Mouse (Mus musculus): ENCODE measurements around the gene Ric1. TPM values are rescaled to one million over a fixed set of nuclear protein-coding genes. Genes with fewer than 3 reads are reported as not detected.

The Ric1 gene
- polyA plus RNA-seq, 1 experiment from 2014 or later = 18.4 TPM

DNA sequence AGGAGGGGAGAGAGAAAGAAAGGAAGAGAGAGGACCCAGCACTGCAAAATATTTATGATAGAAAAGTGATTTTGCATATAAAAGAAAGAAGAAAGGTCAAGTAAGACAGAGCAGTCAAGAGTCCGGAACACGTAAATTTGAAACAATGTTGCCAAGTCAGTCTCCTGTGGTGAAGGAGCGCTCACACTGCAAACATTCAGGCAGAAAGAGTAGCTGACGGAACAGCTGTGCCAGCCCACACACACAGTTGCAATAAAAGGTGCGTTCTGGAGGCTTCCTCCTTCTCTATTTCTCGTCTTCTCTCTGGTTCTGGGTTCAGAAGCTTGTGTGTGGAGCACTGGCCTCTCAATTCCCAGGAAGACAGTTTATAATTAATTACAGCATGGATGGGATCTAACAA is 133.1 kb downstream of the Ric1 start:
- no peaks in the 10 kb centered on the region for H3K27me3 ChIP-seq (ENCODE audit: control insufficient read depth, insufficient read depth, low read length)
- 32% methylated on average over 6 of the region's 6 CpGs for WGBS
- H3K9ac ChIP-seq (ENCODE audit: low read depth, low read length) = no peak overlapping the region
- H3K36me3 ChIP-seq (ENCODE audit: control insufficient read depth, insufficient read depth, low read length) = no peaks in the 10 kb centered on the region
- no peaks in the 10 kb centered on the region for H3K9me3 ChIP-seq (ENCODE audit: control insufficient read depth, low read length)
- no peak for ATAC-seq (ENCODE audit: low FRiP score)
- DNase-seq (ENCODE audit: low spot score) = peak; percentile 6
- no peaks in the 10 kb centered on the region for H3K4me1 ChIP-seq (replicated peaks; ENCODE audit: control insufficient read depth, insufficient read depth, low read length)
- no peak overlapping the region for H3K4me3 ChIP-seq (ENCODE audit: low read depth, low read length)
- H3K4me2 ChIP-seq (replicated peaks; ENCODE audit: low read depth, low read length) = no peak overlapping the region
- no peak overlapping the region for H3K27ac ChIP-seq (ENCODE audit: low read depth, low read length)

DNA sequence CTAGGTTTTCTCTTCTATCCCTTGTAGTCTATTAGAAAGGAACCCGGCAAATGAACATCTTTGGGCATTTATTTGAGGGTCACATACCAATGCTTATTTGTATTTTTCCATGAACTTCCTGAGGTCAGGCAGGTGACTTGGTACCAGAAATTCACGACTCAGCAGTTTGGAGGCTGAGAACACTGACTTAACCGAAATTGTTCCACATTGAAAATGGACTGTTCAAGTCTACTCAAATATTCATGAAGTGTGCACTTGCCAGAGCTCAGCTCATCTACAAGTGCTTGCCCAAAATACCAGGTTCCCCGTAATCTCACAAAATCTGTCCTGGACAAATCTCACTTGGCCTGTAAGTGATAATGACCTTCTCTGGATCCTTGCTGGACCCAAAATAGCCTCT is 133.9 kb downstream of the Ric1 start:
- no peak for DNase-seq (ENCODE audit: low spot score)
- WGBS = 85% methylated on average over 4 of the region's 4 CpGs
- Histone ChIP-seq H3K9me3 (ENCODE audit: control insufficient read depth, low read length) (no peaks in the 10 kb centered on the region), H3K27me3 (ENCODE audit: control insufficient read depth, insufficient read depth, low read length) (no peaks in the 10 kb centered on the region), H3K9ac (ENCODE audit: low read depth, low read length) (no peak overlapping the region), H3K4me2 (replicated peaks; ENCODE audit: low read depth, low read length) (no peak overlapping the region), H3K4me1 (replicated peaks; ENCODE audit: control insufficient read depth, insufficient read depth, low read length) (no peaks in the 10 kb centered on the region), H3K4me3 (ENCODE audit: low read depth, low read length) (no peak overlapping the region), H3K27ac (ENCODE audit: low read depth, low read length) (no peak overlapping the region), H3K36me3 (ENCODE audit: control insufficient read depth, insufficient read depth, low read length) (no peaks in the 10 kb centered on the region)
- no peak for ATAC-seq (ENCODE audit: low FRiP score)

Other genes starting within 250 kb of the Ric1 start
- 7.9 and 8.6 TPM in 2 replicates for gene Insl6, start 196.9 kb upstream of the Ric1 start, polyA plus RNA-seq (2014; fragmentation: Nextera tagmentation; extraction: Ambion mirVana)
- gene Rln1, start 187.6 kb upstream of the Ric1 start, polyA plus RNA-seq (2014; fragmentation: Nextera tagmentation; extraction: Ambion mirVana) = 0.32 and 0.67 TPM in 2 replicates
- gene Plgrkt, start 154.9 kb upstream of the Ric1 start, polyA plus RNA-seq (2014; fragmentation: Nextera tagmentation; extraction: Ambion mirVana) = 60.7 and 68.4 TPM in 2 replicates
- gene Cd274, start 154.8 kb upstream of the Ric1 start, polyA plus RNA-seq (2014; fragmentation: Nextera tagmentation; extraction: Ambion mirVana) = 0.38 and 0.39 TPM in 2 replicates
- gene Pdcd1lg2, start 111.4 kb upstream of the Ric1 start, polyA plus RNA-seq (2014; fragmentation: Nextera tagmentation; extraction: Ambion mirVana) = not detected in 2 replicates
- gene Ermp1, start 126.1 kb downstream of the Ric1 start, polyA plus RNA-seq (2014; fragmentation: Nextera tagmentation; extraction: Ambion mirVana) = 10.9 and 14.1 TPM in 2 replicates
- gene Mlana, start 175.5 kb downstream of the Ric1 start, polyA plus RNA-seq (2014; fragmentation: Nextera tagmentation; extraction: Ambion mirVana) = 0.19 and 0.33 TPM in 2 replicates

Data from hindbrain, embryonic 11.5 days (tissue).